Mouse (Mus musculus): Measurements from ENCODE around the gene Pgr. TPM values are rescaled to one million over a fixed set of nuclear protein-coding genes. Genes with fewer than 3 reads are reported as not detected.

Pgr gene
- polyA plus RNA-seq, 1 experiment, result 0.06 TPM

Other genes starting within 250 kb of the Pgr start
- 0.01 TPM in 1 of 2 replicates, not detected in the other for gene Gm16485, start 72.0 kb downstream of the Pgr start, polyA plus RNA-seq (2012; rRNA removed)